ENCODE assay signal across 26 mouse cellular contexts in genomic region chr1:127780142-127780541, GRCm38 (mm10). TPM values are rescaled to one million over a fixed set of nuclear protein-coding genes. Genes with fewer than 3 reads are reported as not detected.
DNase-seq lines count a peak whose midpoint lies in the region; ATAC-seq and TF ChIP-seq lines count a peak whose summit lies in the region.
"Had no signal": no experiment of that assay in that cellular context is flagged by ENCODE, and none has a peak within 500 bp of the region (broad histone marks: within the 10 kb centered on the region; RNA-seq: fewer than 3 reads in every experiment).

No protein-coding gene starts in this region.

- intact Hi-C loops in heart, postnatal 10 days (cut with DNase I) = no loop called here

- no peaks in the 10 kb centered on the region for H3K27me3 ChIP-seq in heart, embryonic 11.5 days (ENCODE audit: control insufficient read depth, insufficient read depth, low read length)
- H3K27me3 ChIP-seq in heart, postnatal 0 days (ENCODE audit: control insufficient read depth, insufficient read depth, low read length) = no peaks in the 10 kb centered on the region
- H3K27me3 ChIP-seq in liver, embryonic 12.5 days (replicated peaks) = no peaks in the 10 kb centered on the region
- no peaks in the 10 kb centered on the region for H3K27me3 ChIP-seq in forebrain, postnatal 0 days (ENCODE audit: insufficient read depth, low read length)
- H3K27me3 ChIP-seq: embryonic facial prominence, embryonic 12.5 days; limb, embryonic 12.5 days; midbrain, embryonic 13.5 days had no signal

- no peak for TF ChIP-seq CTCF in heart, postnatal 0 days (IDR thresholded peaks at IDR 0.05; ENCODE audit: low read depth)
- TF ChIP-seq CTCF in forebrain, postnatal 0 days (IDR thresholded peaks at IDR 0.05; ENCODE audit: low read depth) = no peak

- H3K36me3 ChIP-seq in heart, embryonic 11.5 days (ENCODE audit: control insufficient read depth, insufficient read depth, low read length) = peaks cover 2% of the 10 kb centered on the region; the same call in 1 of the 2 replicates
- H3K36me3 ChIP-seq in heart, postnatal 0 days (replicated peaks; ENCODE audit: control insufficient read depth, insufficient read depth, low read length) = no peaks in the 10 kb centered on the region
- H3K36me3 ChIP-seq in liver, embryonic 12.5 days = peaks cover 56% of the 10 kb centered on the region
- H3K36me3 ChIP-seq in forebrain, postnatal 0 days (ENCODE audit: insufficient read depth) = no peaks in the 10 kb centered on the region
- H3K36me3 ChIP-seq: midbrain, embryonic 13.5 days had no signal

- 6% methylated on average over 3 of the region's 3 CpGs for WGBS in heart, embryonic 11.5 days (ENCODE audit: insufficient replicate concordance)
- WGBS in heart, postnatal 0 days = 6% methylated on average over 3 of the region's 3 CpGs
- 5% methylated on average over 3 of the region's 3 CpGs for WGBS in liver, embryonic 12.5 days (ENCODE audit: insufficient replicate concordance)
- 10% methylated on average over 3 of the region's 3 CpGs for WGBS in forebrain, postnatal 0 days

- no peak overlapping the region for H3K27ac ChIP-seq in heart, embryonic 11.5 days (ENCODE audit: low read depth, low read length)
- H3K27ac ChIP-seq in heart, postnatal 0 days (ENCODE audit: low read depth) = no peak overlapping the region
- no peak overlapping the region for H3K27ac ChIP-seq in liver, embryonic 12.5 days
- no peak overlapping the region for H3K27ac ChIP-seq in forebrain, postnatal 0 days (ENCODE audit: low read depth, low read length)
- H3K27ac ChIP-seq: embryonic facial prominence, embryonic 12.5 days; hindbrain, embryonic 10.5 days; hindbrain, postnatal 0 days; limb, embryonic 12.5 days; midbrain, embryonic 13.5 days; stomach, postnatal 0 days had no signal

- H3K9ac ChIP-seq in heart, embryonic 11.5 days (ENCODE audit: low read depth, low read length) = no peak overlapping the region
- H3K9ac ChIP-seq in heart, postnatal 0 days (replicated peaks; ENCODE audit: low read depth, low read length) = no peak overlapping the region
- 0 out of 2 replicates have a peak overlapping the region, but pooled peaks have one; percentile 17 for H3K9ac ChIP-seq in liver, embryonic 12.5 days
- H3K9ac ChIP-seq in forebrain, postnatal 0 days = no peak overlapping the region
- H3K9ac ChIP-seq: embryonic facial prominence, embryonic 12.5 days; limb, embryonic 12.5 days; midbrain, embryonic 13.5 days had no signal

- no peak for DNase-seq in heart, adult 18-20 months
- DNase-seq in heart, postnatal 0 days (ENCODE audit: low spot score) = no peak
- DNase-seq in heart, postnatal 10 days = no peak
- no peak for DNase-seq in forebrain, postnatal 0 days
- DNase-seq in layer of hippocampus, adult 18-20 months (ENCODE audit: low spot score in 2 of 2) = no peak
- DNase-seq: cerebellum, adult 11 months; cerebellum, postnatal 14 days; gastrocnemius, postnatal 25 days; kidney, postnatal 25 days; layer of hippocampus, postnatal 36 days; lung, adult 18-20 months; lung, postnatal 10 days; thymus, adult 2 months; thymus, postnatal 4 days had no signal

- peaks cover 39% of the 10 kb centered on the region for H3K4me1 ChIP-seq in heart, embryonic 11.5 days (ENCODE audit: control insufficient read depth, insufficient read depth, low read length)
- H3K4me1 ChIP-seq in heart, postnatal 0 days (ENCODE audit: control insufficient read depth, insufficient read depth) = peaks cover 53% of the 10 kb centered on the region
- peaks cover 75% of the 10 kb centered on the region for H3K4me1 ChIP-seq in liver, embryonic 12.5 days
- H3K4me1 ChIP-seq in forebrain, postnatal 0 days (ENCODE audit: insufficient read depth) = peaks cover 6% of the 10 kb centered on the region; the same call in 1 of the 2 replicates

- no peaks in the 10 kb centered on the region for H3K9me3 ChIP-seq in heart, embryonic 11.5 days (replicated peaks; ENCODE audit: control insufficient read depth, low read length)
- no peaks in the 10 kb centered on the region for H3K9me3 ChIP-seq in heart, postnatal 0 days (replicated peaks; ENCODE audit: control insufficient read depth, low read length)
- no peaks in the 10 kb centered on the region for H3K9me3 ChIP-seq in liver, embryonic 12.5 days (replicated peaks)
- H3K9me3 ChIP-seq in forebrain, postnatal 0 days (ENCODE audit: low read length) = no peaks in the 10 kb centered on the region
- H3K9me3 ChIP-seq: embryonic facial prominence, embryonic 12.5 days; hindbrain, embryonic 10.5 days; limb, embryonic 12.5 days; midbrain, embryonic 13.5 days had no signal

- H3K4me3 ChIP-seq in heart, embryonic 11.5 days (ENCODE audit: low read depth, low read length) = no peak overlapping the region
- peak overlapping the region; percentile 4; the same call in 1 of the 2 replicates for H3K4me3 ChIP-seq in heart, postnatal 0 days (ENCODE audit: low read depth, low read length)
- peak overlapping the region; percentile 17 for H3K4me3 ChIP-seq in liver, embryonic 12.5 days
- no peak overlapping the region for H3K4me3 ChIP-seq in forebrain, postnatal 0 days (ENCODE audit: low read depth, low read length)
- H3K4me3 ChIP-seq: embryonic facial prominence, embryonic 12.5 days; hindbrain, embryonic 10.5 days; limb, embryonic 12.5 days; midbrain, embryonic 13.5 days had no signal

- no peak for TF ChIP-seq EP300 in heart, postnatal 0 days (IDR thresholded peaks at IDR 0.05; ENCODE audit: low read depth)

- no peak for ATAC-seq in heart, embryonic 11.5 days (replicated peaks; ENCODE audit: insufficient number of reproducible peaks, low FRiP score, low TSS enrichment)
- ATAC-seq in heart, postnatal 0 days (ENCODE audit: insufficient read depth, low read depth) = peak; percentile 51; the same call in 1 of the 2 replicates
- peak; percentile 61; the same call in 1 of the 2 replicates for ATAC-seq in liver, embryonic 12.5 days
- ATAC-seq in megakaryocyte-erythroid progenitor cell, adult 5-6 weeks (replicated peaks; ENCODE audit: low FRiP score, low TSS enrichment, poor library complexity, severe bottlenecking) = peak; percentile 33; the same call in 1 of the 2 replicates
- ATAC-seq in forebrain, postnatal 0 days = no peak
- ATAC-seq: hindbrain, postnatal 0 days; intestine, embryonic 16.5 days; midbrain, embryonic 13.5 days had no signal

- H3K4me2 ChIP-seq in heart, embryonic 11.5 days = peak overlapping the region; percentile 40
- H3K4me2 ChIP-seq in heart, postnatal 0 days (ENCODE audit: low read depth, low read length) = peak overlapping the region; percentile 26
- peak overlapping the region; percentile 31 for H3K4me2 ChIP-seq in liver, embryonic 12.5 days
- H3K4me2 ChIP-seq in forebrain, postnatal 0 days (ENCODE audit: low read depth) = no peak overlapping the region
- H3K4me2 ChIP-seq: embryonic facial prominence, embryonic 12.5 days; limb, embryonic 12.5 days; midbrain, embryonic 13.5 days had no signal

RNA-seq across cellular contexts. Expression of gene Ccnt2, which starts 6.2 kb away (rescaled TPM):
- polyA plus RNA-seq in heart, embryonic 11.5 days (2014; fragmentation: Nextera tagmentation; extraction: Ambion mirVana) = 66.7 and 73.2 TPM in 2 replicates
- total RNA-seq in heart, adult 18-20 months (2021) = 10 to 100 TPM; 18.1 to 21.1 TPM
- 26.6 and 30.6 TPM in 2 replicates for total RNA-seq in heart, postnatal 0 days (2014; rRNA removed; ENCODE audit: low replicate concordance)
- 37.4 and 42.4 TPM in 2 replicates for polyA plus RNA-seq in heart, postnatal 0 days (2015; fragmentation: Nextera tagmentation; extraction: Ambion mirVana)
- total RNA-seq in heart, postnatal 10 days (2021) = 10 to 100 TPM; 33.5 to 33.9 TPM
- 42.3 and 43.9 TPM in 2 replicates for polyA plus RNA-seq in liver, embryonic 12.5 days (2016; fragmentation: Nextera tagmentation; extraction: Ambion mirVana)
- 68.8 and 93.0 TPM in 2 replicates for total RNA-seq in megakaryocyte-erythroid progenitor cell, adult 5-6 weeks (2014; fragmentation: Nextera tagmentation)
- 36.9 and 68.9 TPM in 2 replicates for total RNA-seq in megakaryocyte-erythroid progenitor cell, adult 5-6 weeks (2017)
- total RNA-seq in forebrain, postnatal 0 days (2014; rRNA removed) = 36.2 and 51.5 TPM in 2 replicates
- polyA plus RNA-seq in forebrain, postnatal 0 days (2015; fragmentation: Nextera tagmentation; extraction: Ambion mirVana) = 12.8 and 23.2 TPM in 2 replicates
- 10 to 100 TPM; 58.5 to 63.5 TPM for total RNA-seq in layer of hippocampus, adult 18-20 months (2021)

RNA-seq across cellular contexts. Expression of gene Acmsd, which starts 50.9 kb away (rescaled TPM):
- 0.86 and 1.3 TPM in 2 replicates for polyA plus RNA-seq in heart, embryonic 11.5 days (2014; fragmentation: Nextera tagmentation; extraction: Ambion mirVana)
- not detected for total RNA-seq in heart, adult 18-20 months (2021)
- 0.12 TPM in 1 of 2 replicates, not detected in the other for total RNA-seq in heart, postnatal 0 days (2014; rRNA removed; ENCODE audit: low replicate concordance)
- polyA plus RNA-seq in heart, postnatal 0 days (2015; fragmentation: Nextera tagmentation; extraction: Ambion mirVana) = 0.05 and 0.18 TPM in 2 replicates
- total RNA-seq in heart, postnatal 10 days (2021) = under 1 TPM in 1 of 2 experiments, not detected in 1; 0.31 TPM
- polyA plus RNA-seq in liver, embryonic 12.5 days (2016; fragmentation: Nextera tagmentation; extraction: Ambion mirVana) = 8.4 and 8.5 TPM in 2 replicates
- total RNA-seq in megakaryocyte-erythroid progenitor cell, adult 5-6 weeks (2014; fragmentation: Nextera tagmentation) = 5.9 and 14.7 TPM in 2 replicates
- total RNA-seq in megakaryocyte-erythroid progenitor cell, adult 5-6 weeks (2017) = 11.5 and 14.7 TPM in 2 replicates
- not detected in 2 replicates for total RNA-seq in forebrain, postnatal 0 days (2014; rRNA removed)
- 0.11 TPM in 1 of 2 replicates, not detected in the other for polyA plus RNA-seq in forebrain, postnatal 0 days (2015; fragmentation: Nextera tagmentation; extraction: Ambion mirVana)
- total RNA-seq in layer of hippocampus, adult 18-20 months (2021) = not detected
- total RNA-seq: gastrocnemius, postnatal 25 days; hindbrain, postnatal 0 days; layer of hippocampus, adult 8-10 months; layer of hippocampus, postnatal 36 days had no signal
- polyA plus RNA-seq: hindbrain, postnatal 0 days; kidney, embryonic 14.5 days; stomach, postnatal 0 days had no signal

Comparison
In these comparisons a context has a peak if more than half of its experiments do, and no peak if none do; other contexts are left out.
1. ATAC-seq: peak in heart, postnatal 0 days (single experiment), liver, embryonic 12.5 days (single experiment) and megakaryocyte-erythroid progenitor cell, adult 5-6 weeks (single experiment); none in heart, embryonic 11.5 days (single experiment) and forebrain, postnatal 0 days (single experiment).
2. H3K4me3 ChIP-seq: peak in heart, postnatal 0 days (single experiment) and liver, embryonic 12.5 days (single experiment); none in heart, embryonic 11.5 days (single experiment) and forebrain, postnatal 0 days (single experiment).